Mouse (Mus musculus) limb, embryonic 11.5 days (tissue): Measurements from ENCODE around the gene Hist1h4b. TPM values are rescaled to one million over a fixed set of nuclear protein-coding genes. Genes with fewer than 3 reads are reported as not detected.

Experiments
- ATAC-seq: fragments of 200-750 bp; cut with Nextera tagmentation; 2 replicates; pipeline ENCODE4 v1.8.0; 2017; ENCODE audit warnings: low read depth; ENCODE audit not compliant: insufficient number of reproducible peaks, low FRiP score, low TSS enrichment
- DNase-seq: peaks from one replicate; pipeline ENCODE4 v3.0.0-alpha.2; 2015; ENCODE audit warnings: low spot score
- H3K27ac ChIP-seq: fragments of 300-500 bp; sonication (generic); replicated peaks from 2 replicates; pipeline ENCODE4 v1.5.1; 2014; ENCODE audit warnings: low read depth, mild to moderate bottlenecking, low read length
- H3K27me3 ChIP-seq: fragments of 300-500 bp; sonication (generic); 2 replicates; pipeline ENCODE4 v1.6.1; 2014; ENCODE audit warnings: mild to moderate bottlenecking, low read length, mixed read lengths; ENCODE audit not compliant: control insufficient read depth, insufficient read depth
- H3K36me3 ChIP-seq: fragments of 300-500 bp; sonication (generic); 2 replicates; pipeline ENCODE4 v1.6.1; 2014; ENCODE audit warnings: mild to moderate bottlenecking, low read length, moderate library complexity, mixed read lengths; ENCODE audit not compliant: control insufficient read depth, insufficient read depth
- H3K4me1 ChIP-seq: fragments of 300-500 bp; sonication (generic); 2 replicates; pipeline ENCODE4 v1.6.1; 2014; ENCODE audit warnings: low read length, mixed read lengths; ENCODE audit not compliant: control insufficient read depth, insufficient read depth
- H3K4me2 ChIP-seq: fragments of 300-500 bp; sonication (generic); 2 replicates; pipeline ENCODE4 v1.6.1; 2014; ENCODE audit warnings: low read depth, mild to moderate bottlenecking, moderate library complexity; ENCODE audit not compliant: severe bottlenecking
- H3K4me3 ChIP-seq: fragments of 300-500 bp; sonication (generic); 2 replicates; pipeline ENCODE4 v1.5.1; 2014; ENCODE audit warnings: low read depth, low read length
- H3K9ac ChIP-seq: fragments of 300-500 bp; sonication (generic); 2 replicates; pipeline ENCODE4 v1.6.1; 2014; ENCODE audit warnings: mild to moderate bottlenecking, low read length
- H3K9me3 ChIP-seq: fragments of 300-500 bp; sonication (generic); 2 replicates; pipeline ENCODE4 v1.6.1; 2016; ENCODE audit warnings: low read length; ENCODE audit not compliant: control insufficient read depth
- WGBS: fragments of 180-500 bp; shearing (Covaris S2); extraction: QIAGEN DNeasy Blood & Tissue Kit; methylation state at CpG from one replicate; pipeline ENCODE4 v1.1.7; 2014; 5-methylcytosine and 5-hydroxymethylcytosine counted together
- polyA plus RNA-seq: library from polyadenylated mRNA; unstranded; fragments of >200 nt; fragmentation: Nextera tagmentation; extraction: Ambion mirVana; gene quantifications from 2 replicates; pipeline ENCODE4 v1.2.1, GENCODE M21; 2014

Hist1h4b gene
- polyA plus RNA-seq = 6.3 and 7.9 TPM in 2 replicates

- Histone ChIP-seq H3K27ac (peak within 1 kb of the TSS; percentile 95), H3K4me2 (peak within 1 kb of the TSS; percentile 70), H3K27me3 (no peaks in the 10 kb centered on the region), H3K4me3 (peak within 1 kb of the TSS; percentile 34), H3K4me1 (peaks cover 6% of the 10 kb centered on the region; the same call in 1 of the 2 replicates), H3K36me3 (no peaks in the 10 kb centered on the region), H3K9ac (peak within 1 kb of the TSS; percentile 63), H3K9me3 (no peaks in the 10 kb centered on the region)
- ATAC-seq = peak; percentile 66
- under 1% methylated on average over 15 of the region's 22 CpGs for WGBS
- DNase-seq = peak; percentile 96
These were observed at the start of gene Hist1h4b for GRCm38 (mm10) chr13:23756790-23757189. Gene Hist1h4b (plus strand): TSS chr13:23757013.

- no peak overlapping the region for H3K27ac ChIP-seq
- H3K9me3 ChIP-seq = no peaks in the 10 kb centered on the region
- DNase-seq = peak; percentile 20
- H3K36me3 ChIP-seq = no peaks in the 10 kb centered on the region
- no peak overlapping the region for H3K9ac ChIP-seq
- H3K4me2 ChIP-seq = no peak overlapping the region
- H3K4me3 ChIP-seq = no peak overlapping the region
- H3K4me1 ChIP-seq = peaks cover 16% of the 10 kb centered on the region
- H3K27me3 ChIP-seq = no peaks in the 10 kb centered on the region
- 89% methylated on average over 4 of the region's 4 CpGs for WGBS
- ATAC-seq = 0 out of 2 replicates have a peak, but pooled peaks have one; percentile 51
These were observed 48.8 kb upstream of the Hist1h4b start for GRCm38 (mm10) chr13:23708041-23708440.

GRCm38 (mm10) chr13:23708654-23709053 is 48.2 kb upstream of the Hist1h4b start:
- no peak for ATAC-seq
- WGBS = 63% methylated on average over 4 of the region's 4 CpGs
- Histone ChIP-seq H3K27ac (no peak overlapping the region), H3K9me3 (no peaks in the 10 kb centered on the region), H3K4me3 (no peak overlapping the region), H3K36me3 (no peaks in the 10 kb centered on the region), H3K27me3 (no peaks in the 10 kb centered on the region), H3K4me1 (peaks cover 16% of the 10 kb centered on the region), H3K4me2 (no peak overlapping the region), H3K9ac (no peak overlapping the region)
- DNase-seq = peak; percentile 22

GRCm38 (mm10) chr13:23709714-23710373 is 47.0 kb upstream of the Hist1h4b start:
- no peak for DNase-seq
- peak overlapping the region; percentile 31 for H3K4me3 ChIP-seq
- H3K36me3 ChIP-seq = no peaks in the 10 kb centered on the region
- peak overlapping the region; percentile 61 for H3K4me2 ChIP-seq
- H3K4me1 ChIP-seq = peaks cover 16% of the 10 kb centered on the region
- H3K27ac ChIP-seq = no peak overlapping the region
- no peaks in the 10 kb centered on the region for H3K9me3 ChIP-seq
- WGBS = 12% methylated on average over 15 of the region's 15 CpGs
- peak; percentile 44; the same call in 1 of the 2 replicates for ATAC-seq
- peak overlapping the region; percentile 32; the same call in 1 of the 2 replicates for H3K9ac ChIP-seq
- no peaks in the 10 kb centered on the region for H3K27me3 ChIP-seq

GRCm38 (mm10) chr13:23710374-23711089 is 46.3 kb upstream of the Hist1h4b start, which contains the start of gene Hfe:
Gene Hfe (minus strand): TSS chr13:23710854.
- DNase-seq = peak; percentile 67
- no peaks in the 10 kb centered on the region for H3K9me3 ChIP-seq
- ATAC-seq = peak; percentile 68; the same call in 1 of the 2 replicates
- peak within 1 kb of the TSS; percentile 32 for H3K9ac ChIP-seq
- H3K4me2 ChIP-seq = peak within 1 kb of the TSS; percentile 61
- H3K4me3 ChIP-seq = peak within 1 kb of the TSS; percentile 31
- peaks cover 16% of the 10 kb centered on the region for H3K4me1 ChIP-seq
- no peaks in the 10 kb centered on the region for H3K36me3 ChIP-seq
- no peaks in the 10 kb centered on the region for H3K27me3 ChIP-seq
- H3K27ac ChIP-seq = no peak within 1 kb of the TSS
- WGBS = 2% methylated on average over 17 of the region's 17 CpGs

- H3K9me3 ChIP-seq = no peaks in the 10 kb centered on the region
- no peaks in the 10 kb centered on the region for H3K36me3 ChIP-seq
- no peaks in the 10 kb centered on the region for H3K27me3 ChIP-seq
- ATAC-seq = no peak
- H3K4me2 ChIP-seq = no peak overlapping the region
- H3K4me3 ChIP-seq = no peak overlapping the region
- H3K27ac ChIP-seq = no peak overlapping the region
- no peak overlapping the region for H3K9ac ChIP-seq
- WGBS = 88% methylated on average over 5 of the region's 5 CpGs
- H3K4me1 ChIP-seq = 0 out of 2 replicates have a peak, but pooled peaks cover 3% of the 10 kb centered on the region
- peak; percentile 19 for DNase-seq
These were observed 40.4 kb upstream of the Hist1h4b start for GRCm38 (mm10) chr13:23716261-23717042.

GRCm38 (mm10) chr13:23717176-23717575 is 39.6 kb upstream of the Hist1h4b start:
- H3K9me3 ChIP-seq = no peaks in the 10 kb centered on the region
- H3K36me3 ChIP-seq = no peaks in the 10 kb centered on the region
- 0 out of 2 replicates have a peak, but pooled peaks cover 3% of the 10 kb centered on the region for H3K4me1 ChIP-seq
- DNase-seq (peak; percentile 20), ATAC-seq (no peak)
- H3K27me3 ChIP-seq = no peaks in the 10 kb centered on the region
- no peak overlapping the region; the same call in 1 of the 2 replicates for H3K9ac ChIP-seq
- no peak overlapping the region for H3K4me3 ChIP-seq
- 47% methylated on average over 11 of the region's 11 CpGs for WGBS
- no peak overlapping the region for H3K27ac ChIP-seq
- H3K4me2 ChIP-seq = no peak overlapping the region
